Mouse (Mus musculus) intestine, embryonic 16.5 days (tissue): ENCODE measurements around the gene Clec9a. TPM values are rescaled to one million over a fixed set of nuclear protein-coding genes. Genes with fewer than 3 reads are reported as not detected.

ENCODE experiments used
- ATAC-seq: fragments of 200-750 bp; cut with Nextera tagmentation; 2 replicates; pipeline ENCODE4 v1.8.0; 2017; ENCODE audit warnings: moderate TSS enrichment, moderate library complexity
- H3K27ac ChIP-seq: fragments of 300-500 bp; sonication (generic); 2 replicates; pipeline ENCODE4 v1.5.1; 2014; ENCODE audit warnings: mild to moderate bottlenecking, low read length
- H3K27me3 ChIP-seq: fragments of 300-500 bp; sonication (generic); replicated peaks from 2 replicates; pipeline ENCODE4 v1.6.1; 2014; ENCODE audit warnings: low read length, control low read depth, mixed read lengths; ENCODE audit not compliant: control insufficient read depth, insufficient read depth
- H3K36me3 ChIP-seq: fragments of 300-500 bp; sonication (generic); 2 replicates; pipeline ENCODE4 v1.6.1; 2014; ENCODE audit warnings: low read length, control low read depth; ENCODE audit not compliant: control insufficient read depth, insufficient read depth
- H3K4me1 ChIP-seq: fragments of 300-500 bp; sonication (generic); 2 replicates; pipeline ENCODE4 v1.6.1; 2014; ENCODE audit warnings: low read length, control low read depth, mixed read lengths; ENCODE audit not compliant: control insufficient read depth, insufficient read depth
- H3K4me2 ChIP-seq: fragments of 300-500 bp; sonication (generic); 2 replicates; pipeline ENCODE4 v1.6.1; 2014; ENCODE audit warnings: low read depth, low read length, control low read depth
- H3K4me3 ChIP-seq: fragments of 300-500 bp; sonication (generic); 2 replicates; pipeline ENCODE4 v1.5.1; 2014; ENCODE audit warnings: mild to moderate bottlenecking, low read length
- H3K9ac ChIP-seq: fragments of 300-500 bp; sonication (generic); 2 replicates; pipeline ENCODE4 v1.6.1; 2014; ENCODE audit warnings: low read depth, low read length
- H3K9me3 ChIP-seq: fragments of 300-500 bp; sonication (generic); 2 replicates; pipeline ENCODE4 v1.6.1; 2016; ENCODE audit warnings: low read length, control low read depth; ENCODE audit not compliant: control insufficient read depth
- WGBS: fragments of 180-500 bp; shearing (Covaris S2); extraction: QIAGEN DNeasy Blood & Tissue Kit; methylation state at CpG from one replicate; pipeline ENCODE4 v1.1.7; 2014; 5-methylcytosine and 5-hydroxymethylcytosine counted together
- polyA plus RNA-seq: library from polyadenylated mRNA; unstranded; fragments of >200 nt; fragmentation: Nextera tagmentation; extraction: Ambion mirVana; gene quantifications from 2 replicates; pipeline ENCODE4 v1.2.1, GENCODE M21; 2015

Clec9a gene
- polyA plus RNA-seq, 1 experiment from 2014 or later: 0.09 TPM

DNA sequence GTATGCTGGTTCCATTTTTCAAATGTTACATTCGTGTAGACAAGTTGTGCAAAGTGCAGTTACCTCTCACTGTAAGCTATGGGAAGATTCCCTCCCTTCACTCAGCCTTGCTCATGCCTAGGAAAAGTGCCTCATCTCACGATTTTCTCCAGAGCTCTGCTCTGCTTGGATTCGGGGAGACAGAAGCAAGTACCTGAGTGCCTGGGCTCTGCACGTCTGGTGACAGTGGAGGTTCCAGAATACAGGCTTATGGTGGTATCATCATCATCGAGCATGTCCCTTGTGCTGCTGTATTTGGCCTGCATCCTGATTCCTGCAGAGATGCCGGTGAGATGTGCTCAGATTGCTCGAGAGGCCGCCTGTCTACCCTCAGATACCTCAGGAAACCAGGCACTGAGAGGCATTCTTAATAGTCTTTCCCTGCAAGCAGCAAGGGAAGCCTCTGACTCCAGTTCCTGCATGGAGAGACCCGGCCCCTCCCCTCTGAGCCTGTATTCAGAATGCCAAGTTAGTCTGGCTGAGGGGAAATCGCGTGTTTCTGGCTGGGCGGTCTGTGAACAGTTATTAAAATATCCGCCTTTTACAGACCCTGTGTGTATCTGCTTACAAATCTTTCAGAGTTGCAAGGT is 42.9 kb downstream of the Clec9a start, which contains the start of gene Clec1a:
Gene Clec1a, minus strand, starts transcription at position 590 of the 629 bp plus-strand sequence.
- 53% methylated on average over 13 of the region's 13 CpGs for WGBS
- 0 out of 2 replicates have a peak within 1 kb of the TSS, but pooled peaks have one; percentile 37 for H3K27ac ChIP-seq
- peak within 1 kb of the TSS; percentile 29; the same call in 1 of the 2 replicates for H3K4me3 ChIP-seq

DNA sequence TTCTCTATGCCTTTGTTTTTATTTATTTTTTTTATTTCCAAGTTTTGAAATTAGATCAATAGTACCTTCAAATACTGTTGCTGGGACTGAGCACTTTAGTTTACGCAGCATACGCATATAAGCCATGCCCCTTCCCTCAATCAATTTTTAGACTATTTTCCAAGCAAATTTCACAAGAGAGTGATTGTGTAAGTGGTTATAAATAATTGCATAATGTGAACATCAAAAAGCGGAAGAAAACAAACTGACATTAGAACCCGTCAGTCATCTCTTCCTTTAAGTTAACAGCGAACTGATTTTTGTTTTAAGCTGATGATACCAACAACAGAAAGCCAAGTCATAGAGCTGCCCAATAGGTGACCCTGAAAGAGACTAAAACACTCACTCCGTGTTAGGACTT is 62.7 kb downstream of the Clec9a start:
- Histone ChIP-seq H3K36me3 (no peaks in the 10 kb centered on the region), H3K4me2 (no peak overlapping the region), H3K4me1 (no peaks in the 10 kb centered on the region), H3K27ac (no peak overlapping the region), H3K27me3 (no peaks in the 10 kb centered on the region), H3K4me3 (no peak overlapping the region), H3K9me3 (no peaks in the 10 kb centered on the region), H3K9ac (no peak overlapping the region)
- ATAC-seq: no peak
- 88% methylated on average over 6 of the region's 6 CpGs for WGBS

More for the DNA sequence above, 42.9 kb downstream of the Clec9a start, which contains the start of gene Clec1a:
- H3K9me3 ChIP-seq: no peaks in the 10 kb centered on the region
- no peak for ATAC-seq
- H3K9ac ChIP-seq: 0 out of 2 replicates have a peak within 1 kb of the TSS, but pooled peaks have one; percentile 16
- no peaks in the 10 kb centered on the region for H3K4me1 ChIP-seq
- H3K27me3 ChIP-seq: no peaks in the 10 kb centered on the region
- no peak within 1 kb of the TSS for H3K4me2 ChIP-seq
- no peaks in the 10 kb centered on the region for H3K36me3 ChIP-seq

DNA sequence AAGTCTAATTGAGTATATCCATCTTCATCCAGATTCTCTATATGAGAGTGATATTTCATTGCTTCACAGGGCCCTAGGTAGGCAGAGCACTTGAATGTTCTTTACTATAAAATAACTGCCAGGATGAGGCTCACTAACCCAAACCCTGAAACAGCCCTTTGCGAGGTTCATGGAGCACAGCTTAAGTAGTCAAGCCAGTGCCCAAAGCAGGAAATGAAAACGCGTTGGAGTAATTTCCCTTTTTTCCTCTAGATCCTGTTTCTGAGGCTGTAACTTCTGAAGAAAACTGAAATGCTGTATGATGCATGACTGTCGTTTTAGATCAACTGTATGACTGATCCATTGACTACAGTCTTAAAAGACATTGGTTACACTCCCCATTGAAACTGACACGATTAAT is 64.0 kb downstream of the Clec9a start:
- no peak for ATAC-seq
- no peaks in the 10 kb centered on the region for H3K9me3 ChIP-seq
- no peaks in the 10 kb centered on the region for H3K36me3 ChIP-seq
- WGBS: 81% methylated on average over 5 of the region's 5 CpGs
- H3K27me3 ChIP-seq: no peaks in the 10 kb centered on the region
- H3K4me1 ChIP-seq: no peaks in the 10 kb centered on the region
- no peak overlapping the region for H3K9ac ChIP-seq
- no peak overlapping the region for H3K4me3 ChIP-seq
- H3K27ac ChIP-seq: no peak overlapping the region
- H3K4me2 ChIP-seq: no peak overlapping the region

Other genes with a start within 250 kb of the Clec9a start
- 1.0 and 1.2 TPM in 2 replicates for gene Clec2d, start 228.2 kb upstream of the Clec9a start, polyA plus RNA-seq
- gene Cd69, start 133.4 kb upstream of the Clec9a start, polyA plus RNA-seq: 0.24 and 0.37 TPM in 2 replicates
- gene 4922502D21Rik, start 77.1 kb upstream of the Clec9a start, polyA plus RNA-seq: not detected in 2 replicates
- gene Clec12a, start 66.2 kb upstream of the Clec9a start, polyA plus RNA-seq: 0.77 and 0.88 TPM in 2 replicates
- gene Clec12b, start 23.0 kb upstream of the Clec9a start, polyA plus RNA-seq: 0.10 and 0.23 TPM in 2 replicates
- 0.76 and 0.89 TPM in 2 replicates for gene Clec1b, start 11.6 kb upstream of the Clec9a start, polyA plus RNA-seq
- 3.6 and 3.8 TPM in 2 replicates for gene Clec1a, start 43.1 kb downstream of the Clec9a start, polyA plus RNA-seq
- gene Olr1, start 98.3 kb downstream of the Clec9a start, polyA plus RNA-seq: 0.06 TPM in 1 of 2 replicates, not detected in the other
- 0.11 TPM in 1 of 2 replicates, not detected in the other for gene Tmem52b, start 103.7 kb downstream of the Clec9a start, polyA plus RNA-seq
- 37.9 and 38.7 TPM in 2 replicates for gene Gabarapl1, start 124.3 kb downstream of the Clec9a start, polyA plus RNA-seq
- gene Klre1, start 169.0 kb downstream of the Clec9a start, polyA plus RNA-seq: not detected in 2 replicates
- 1.6 and 2.4 TPM in 2 replicates for gene Klrd1, start 182.9 kb downstream of the Clec9a start, polyA plus RNA-seq
- 0.59 and 0.79 TPM in 2 replicates for gene Klrk1, start 215.0 kb downstream of the Clec9a start, polyA plus RNA-seq
- not detected in 2 replicates for gene Klrc3, start 234.5 kb downstream of the Clec9a start, polyA plus RNA-seq